Comparison of ENCODE assay signal across 8 mouse cellular contexts in the genomic region with DNA sequence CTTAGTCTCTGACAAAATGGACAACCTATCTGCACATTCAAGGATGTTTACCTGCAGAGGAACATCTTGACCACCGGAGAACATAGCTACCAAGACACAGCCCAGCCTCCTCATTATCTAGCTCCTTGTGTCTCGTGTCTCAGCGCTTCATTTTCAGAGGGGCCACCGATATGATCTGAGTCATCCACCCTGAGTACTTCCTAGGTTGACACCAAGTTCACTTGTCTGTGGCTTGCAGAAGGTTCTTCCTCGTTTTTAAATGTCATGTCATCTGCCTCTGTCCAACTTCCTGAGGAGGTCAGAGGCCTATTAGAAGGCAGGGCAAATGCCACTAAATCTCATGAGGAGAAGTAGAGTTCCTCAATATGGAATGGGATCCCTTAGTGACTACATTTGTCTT. TPM values are rescaled to one million over a fixed set of nuclear protein-coding genes. Genes with fewer than 3 reads are reported as not detected.
DNase-seq lines count a peak whose midpoint lies in the region; ATAC-seq and TF ChIP-seq lines count a peak whose summit lies in the region.

No protein-coding gene starts in this region.

- no peak overlapping the region for H3ac ChIP-seq in myocyte (ENCODE audit: control insufficient read depth, insufficient read length)

- no peaks in the 10 kb centered on the region for H3K9me3 ChIP-seq in embryonic facial prominence, embryonic 13.5 days
- no peaks in the 10 kb centered on the region for H3K9me3 ChIP-seq in embryonic facial prominence, embryonic 10.5 days
- no peaks in the 10 kb centered on the region for H3K9me3 ChIP-seq in limb, embryonic 11.5 days (ENCODE audit: control insufficient read depth, low read length)
- H3K9me3 ChIP-seq in limb, embryonic 10.5 days (replicated peaks): no peaks in the 10 kb centered on the region
- no peaks in the 10 kb centered on the region for H3K9me3 ChIP-seq in heart, postnatal 0 days (replicated peaks; ENCODE audit: control insufficient read depth, low read length)
- H3K9me3 ChIP-seq in forebrain, embryonic 15.5 days: no peaks in the 10 kb centered on the region

- no peak for TF ChIP-seq POLR2A in myocyte (IDR thresholded peaks at IDR 0.05; ENCODE audit: insufficient read length, low read depth)

- peaks cover 43% of the 10 kb centered on the region for H3K27me3 ChIP-seq in embryonic facial prominence, embryonic 13.5 days
- H3K27me3 ChIP-seq in embryonic facial prominence, embryonic 10.5 days (replicated peaks; ENCODE audit: low read depth, poor library complexity, severe bottlenecking): peaks cover 54% of the 10 kb centered on the region
- peaks cover 30% of the 10 kb centered on the region for H3K27me3 ChIP-seq in limb, embryonic 11.5 days (ENCODE audit: control insufficient read depth, insufficient read depth, low read length)
- H3K27me3 ChIP-seq in limb, embryonic 10.5 days (ENCODE audit: low read depth, poor library complexity, severe bottlenecking): peaks cover 46% of the 10 kb centered on the region
- no peaks in the 10 kb centered on the region for H3K27me3 ChIP-seq in heart, postnatal 0 days (ENCODE audit: control insufficient read depth, insufficient read depth, low read length)
- H3K27me3 ChIP-seq in myocyte (ENCODE audit: control insufficient read depth, insufficient read depth, insufficient read length): no peaks in the 10 kb centered on the region
- peaks cover 12% of the 10 kb centered on the region; the same call in 1 of the 2 replicates for H3K27me3 ChIP-seq in forebrain, embryonic 15.5 days

- no peak for DNase-seq in embryonic facial prominence, embryonic 10.5 days (ENCODE audit: low spot score)
- no peak for DNase-seq in limb, embryonic 11.5 days (ENCODE audit: low spot score)
- no peak for DNase-seq in limb, embryonic 10.5 days (ENCODE audit: low spot score)
- DNase-seq in heart, postnatal 0 days (ENCODE audit: low spot score): no peak
- DNase-seq in testis, postnatal 14 days (ENCODE audit: low spot score): no peak

- H3K4me1 ChIP-seq in embryonic facial prominence, embryonic 13.5 days: peaks cover 16% of the 10 kb centered on the region
- H3K4me1 ChIP-seq in embryonic facial prominence, embryonic 10.5 days: peaks cover 20% of the 10 kb centered on the region
- H3K4me1 ChIP-seq in limb, embryonic 11.5 days (ENCODE audit: control insufficient read depth, insufficient read depth, low read length): 0 out of 2 replicates have a peak, but pooled peaks cover 3% of the 10 kb centered on the region
- peaks cover 27% of the 10 kb centered on the region for H3K4me1 ChIP-seq in limb, embryonic 10.5 days
- peaks cover 12% of the 10 kb centered on the region for H3K4me1 ChIP-seq in heart, postnatal 0 days (ENCODE audit: control insufficient read depth, insufficient read depth)
- H3K4me1 ChIP-seq in forebrain, embryonic 15.5 days: peaks cover 11% of the 10 kb centered on the region

- WGBS in embryonic facial prominence, embryonic 13.5 days: 82% methylated on average over 5 of the region's 5 CpGs
- WGBS in embryonic facial prominence, embryonic 10.5 days: 81% methylated on average over 5 of the region's 5 CpGs
- 89% methylated on average over 5 of the region's 5 CpGs for WGBS in limb, embryonic 11.5 days
- WGBS in limb, embryonic 10.5 days: 86% methylated on average over 5 of the region's 5 CpGs
- 73% methylated on average over 5 of the region's 5 CpGs for WGBS in heart, postnatal 0 days
- WGBS in forebrain, embryonic 15.5 days: 89% methylated on average over 5 of the region's 5 CpGs

- no peak overlapping the region for H3K4me3 ChIP-seq in embryonic facial prominence, embryonic 13.5 days
- no peak overlapping the region for H3K4me3 ChIP-seq in embryonic facial prominence, embryonic 10.5 days
- no peak overlapping the region for H3K4me3 ChIP-seq in limb, embryonic 11.5 days (ENCODE audit: low read depth, low read length)
- H3K4me3 ChIP-seq in limb, embryonic 10.5 days: no peak overlapping the region
- H3K4me3 ChIP-seq in heart, postnatal 0 days (ENCODE audit: low read depth, low read length): no peak overlapping the region
- peak overlapping the region; percentile 28 for H3K4me3 ChIP-seq in myocyte
- no peak overlapping the region for H3K4me3 ChIP-seq in forebrain, embryonic 15.5 days

- no peak for TF ChIP-seq EP300 in heart, postnatal 0 days (IDR thresholded peaks at IDR 0.05; ENCODE audit: low read depth)

- no peak overlapping the region for H3K27ac ChIP-seq in embryonic facial prominence, embryonic 13.5 days
- H3K27ac ChIP-seq in embryonic facial prominence, embryonic 10.5 days (replicated peaks): no peak overlapping the region
- no peak overlapping the region for H3K27ac ChIP-seq in limb, embryonic 11.5 days (replicated peaks; ENCODE audit: low read depth, low read length)
- no peak overlapping the region for H3K27ac ChIP-seq in limb, embryonic 10.5 days
- H3K27ac ChIP-seq in heart, postnatal 0 days (ENCODE audit: low read depth): peak overlapping the region; percentile 97
- no peak overlapping the region for H3K27ac ChIP-seq in forebrain, embryonic 15.5 days (replicated peaks)

- H3K9ac ChIP-seq in embryonic facial prominence, embryonic 13.5 days: no peak overlapping the region
- no peak overlapping the region for H3K9ac ChIP-seq in limb, embryonic 11.5 days (ENCODE audit: low read length)
- H3K9ac ChIP-seq in heart, postnatal 0 days (replicated peaks; ENCODE audit: low read depth, low read length): no peak overlapping the region
- no peak overlapping the region for H3K9ac ChIP-seq in forebrain, embryonic 15.5 days (replicated peaks)

- H3K79me2 ChIP-seq in myocyte (ENCODE audit: control insufficient read depth, insufficient read depth): no peaks in the 10 kb centered on the region

- H3K4me2 ChIP-seq in embryonic facial prominence, embryonic 13.5 days: 0 out of 2 replicates have a peak overlapping the region, but pooled peaks have one; percentile 96
- H3K4me2 ChIP-seq in limb, embryonic 11.5 days (ENCODE audit: low read depth, severe bottlenecking): 0 out of 2 replicates have a peak overlapping the region, but pooled peaks have one; percentile 96
- 0 out of 2 replicates have a peak overlapping the region, but pooled peaks have one; percentile 99 for H3K4me2 ChIP-seq in heart, postnatal 0 days (ENCODE audit: low read depth, low read length)
- H3K4me2 ChIP-seq in myocyte (ENCODE audit: low read depth): peak overlapping the region; percentile 87
- no peak overlapping the region for H3K4me2 ChIP-seq in forebrain, embryonic 15.5 days (replicated peaks)

- TF ChIP-seq CTCF in heart, postnatal 0 days (IDR thresholded peaks at IDR 0.05; ENCODE audit: low read depth): no peak

- no peak for ATAC-seq in embryonic facial prominence, embryonic 13.5 days (ENCODE audit: insufficient number of reproducible peaks, insufficient read depth, low FRiP score, low TSS enrichment, low read depth)
- no peak for ATAC-seq in limb, embryonic 11.5 days (ENCODE audit: insufficient number of reproducible peaks, low FRiP score, low TSS enrichment, low read depth)
- ATAC-seq in heart, postnatal 0 days (ENCODE audit: insufficient read depth, low read depth): no peak
- no peak for ATAC-seq in forebrain, embryonic 15.5 days (replicated peaks)

- 0 out of 2 replicates have a peak, but pooled peaks cover 4% of the 10 kb centered on the region for H3K36me3 ChIP-seq in embryonic facial prominence, embryonic 13.5 days
- H3K36me3 ChIP-seq in embryonic facial prominence, embryonic 10.5 days (replicated peaks): no peaks in the 10 kb centered on the region
- H3K36me3 ChIP-seq in limb, embryonic 11.5 days (ENCODE audit: control insufficient read depth, insufficient read depth, low read length): no peaks in the 10 kb centered on the region
- no peaks in the 10 kb centered on the region for H3K36me3 ChIP-seq in limb, embryonic 10.5 days
- H3K36me3 ChIP-seq in heart, postnatal 0 days (replicated peaks; ENCODE audit: control insufficient read depth, insufficient read depth, low read length): no peaks in the 10 kb centered on the region
- H3K36me3 ChIP-seq in myocyte (ENCODE audit: control insufficient read depth, insufficient read depth): no peaks in the 10 kb centered on the region
- no peaks in the 10 kb centered on the region for H3K36me3 ChIP-seq in forebrain, embryonic 15.5 days

TF ChIP-seq in myocyte, 11 proteins besides CTCF, POLR2A, EP300 and RAD21:
- no peak for TF ChIP-seq CEBPB (IDR thresholded peaks at IDR 0.05; ENCODE audit: insufficient read depth, poor library complexity, severe bottlenecking)
- no peak for TF ChIP-seq MYOG (IDR thresholded peaks at IDR 0.05; ENCODE audit: control insufficient read depth in 1 of 3, insufficient read depth in 1 of 3, insufficient read length in 2 of 3, low read depth in 2 of 3)
- TF ChIP-seq SRF (IDR thresholded peaks at IDR 0.05; ENCODE audit: control insufficient read depth, insufficient read length, low read depth): no peak
- no peak for TF ChIP-seq TCF3 (IDR thresholded peaks at IDR 0.05; ENCODE audit: insufficient read length, low read depth)
TF ChIP-seq in myocyte: peak in this region for 0.

RNA-seq across cellular contexts. Expression of gene 6430548M08Rik, which starts 1.4 kb away (rescaled TPM):
- polyA plus RNA-seq in embryonic facial prominence, embryonic 13.5 days (2015; fragmentation: Nextera tagmentation; extraction: Ambion mirVana): 3.7 and 3.8 TPM in 2 replicates
- 3.1 and 3.4 TPM in 2 replicates for polyA plus RNA-seq in embryonic facial prominence, embryonic 10.5 days (2016; fragmentation: Nextera tagmentation; extraction: Ambion mirVana)
- 1.8 and 2.3 TPM in 2 replicates for polyA plus RNA-seq in limb, embryonic 11.5 days (2014; fragmentation: Nextera tagmentation; extraction: Ambion mirVana)
- polyA plus RNA-seq in limb, embryonic 10.5 days (2016; fragmentation: Nextera tagmentation; extraction: Ambion mirVana): 1.7 and 2.2 TPM in 2 replicates
- 14.5 and 22.2 TPM in 2 replicates for total RNA-seq in heart, postnatal 0 days (2014; rRNA removed; ENCODE audit: low replicate concordance)
- polyA plus RNA-seq in heart, postnatal 0 days (2015; fragmentation: Nextera tagmentation; extraction: Ambion mirVana): 7.1 and 8.4 TPM in 2 replicates
- 9.4 TPM for polyA plus RNA-seq in myocyte (2012; fragmentation: generic; extraction: Trizol)
- 23.1 and 30.0 TPM in 2 replicates for polyA plus RNA-seq in forebrain, embryonic 15.5 days (2015; fragmentation: Nextera tagmentation; extraction: Ambion mirVana)

RNA-seq across cellular contexts. Expression of gene Zdhhc7, which starts 11.3 kb away (rescaled TPM):
- 31.2 and 36.0 TPM in 2 replicates for polyA plus RNA-seq in embryonic facial prominence, embryonic 13.5 days (2015; fragmentation: Nextera tagmentation; extraction: Ambion mirVana)
- 30.0 and 33.0 TPM in 2 replicates for polyA plus RNA-seq in embryonic facial prominence, embryonic 10.5 days (2016; fragmentation: Nextera tagmentation; extraction: Ambion mirVana)
- polyA plus RNA-seq in limb, embryonic 11.5 days (2014; fragmentation: Nextera tagmentation; extraction: Ambion mirVana): 22.7 and 24.6 TPM in 2 replicates
- polyA plus RNA-seq in limb, embryonic 10.5 days (2016; fragmentation: Nextera tagmentation; extraction: Ambion mirVana): 32.4 and 34.8 TPM in 2 replicates
- total RNA-seq in heart, postnatal 0 days (2014; rRNA removed; ENCODE audit: low replicate concordance): 57.6 and 86.8 TPM in 2 replicates
- polyA plus RNA-seq in heart, postnatal 0 days (2015; fragmentation: Nextera tagmentation; extraction: Ambion mirVana): 33.5 and 35.2 TPM in 2 replicates
- polyA plus RNA-seq in myocyte (2012; fragmentation: generic; extraction: Trizol): 31.7 TPM
- 30.9 and 34.5 TPM in 2 replicates for polyA plus RNA-seq in forebrain, embryonic 15.5 days (2015; fragmentation: Nextera tagmentation; extraction: Ambion mirVana)
